Mouse (Mus musculus) lung, postnatal 0 days (tissue): ENCODE measurements at regions not wholly inside any gene's neighbourhood (a gene's known extent, or its start where the extent isn't known, plus 50 kb on each side); places are given as distances from the start of the nearest gene placed in this dataset.

ENCODE experiments used
- ATAC-seq: fragments of 200-750 bp; cut with Nextera tagmentation; 2 replicates; pipeline ENCODE4 v1.8.0; 2017; ENCODE audit warnings: moderate library complexity
- DNase-seq: peaks from one replicate; pipeline ENCODE4 v3.0.0-alpha.2; 2016; ENCODE audit warnings: low spot score
- H3K27ac ChIP-seq: fragments of 300-500 bp; sonication (generic); 2 replicates; pipeline ENCODE4 v1.5.1; 2014; ENCODE audit warnings: antibody characterized with exemption, mild to moderate bottlenecking, low read length, mixed read lengths
- H3K27me3 ChIP-seq: fragments of 300-500 bp; sonication (generic); replicated peaks from 2 replicates; pipeline ENCODE4 v1.6.1; 2014; ENCODE audit warnings: low read length, mixed read lengths; ENCODE audit not compliant: insufficient read depth
- H3K36me3 ChIP-seq: fragments of 300-500 bp; sonication (generic); 2 replicates; pipeline ENCODE4 v1.6.1; 2014; ENCODE audit warnings: low read length, mixed read lengths; ENCODE audit not compliant: insufficient read depth
- H3K4me1 ChIP-seq: fragments of 300-500 bp; sonication (generic); 2 replicates; pipeline ENCODE4 v1.6.1; 2014; ENCODE audit warnings: antibody characterized with exemption, low read depth, low read length, mixed read lengths; ENCODE audit not compliant: insufficient read depth
- H3K4me2 ChIP-seq: fragments of 300-500 bp; sonication (generic); replicated peaks from 2 replicates; pipeline ENCODE4 v1.6.1; 2014; ENCODE audit warnings: low read depth, mild to moderate bottlenecking, low read length, moderate library complexity, mixed read lengths
- H3K4me3 ChIP-seq: fragments of 300-500 bp; sonication (generic); 2 replicates; pipeline ENCODE4 v1.5.1; 2014; ENCODE audit warnings: low read depth, low read length
- H3K9ac ChIP-seq: fragments of 300-500 bp; sonication (generic); replicated peaks from 2 replicates; pipeline ENCODE4 v1.6.1; 2014; ENCODE audit warnings: low read depth, mild to moderate bottlenecking
- H3K9me3 ChIP-seq: fragments of 300-500 bp; sonication (generic); 2 replicates; pipeline ENCODE4 v1.6.1; 2016; ENCODE audit warnings: low read length, mixed read lengths
- CTCF ChIP-seq: IDR thresholded peaks from 2 replicates; pipeline ENCODE4 v1.5.1; 2016; ENCODE audit warnings: antibody characterized with exemption, mild to moderate bottlenecking
- EP300 ChIP-seq: IDR thresholded peaks from 2 replicates; pipeline ENCODE4 v1.6.1; 2016; ENCODE audit warnings: antibody characterized with exemption, mild to moderate bottlenecking, control low read depth
- WGBS: fragments of 180-500 bp; shearing (Covaris S2); extraction: QIAGEN DNeasy Blood & Tissue Kit; methylation state at CpG from one replicate; pipeline ENCODE4 v1.1.7; 2014; 5-methylcytosine and 5-hydroxymethylcytosine counted together

DNA sequence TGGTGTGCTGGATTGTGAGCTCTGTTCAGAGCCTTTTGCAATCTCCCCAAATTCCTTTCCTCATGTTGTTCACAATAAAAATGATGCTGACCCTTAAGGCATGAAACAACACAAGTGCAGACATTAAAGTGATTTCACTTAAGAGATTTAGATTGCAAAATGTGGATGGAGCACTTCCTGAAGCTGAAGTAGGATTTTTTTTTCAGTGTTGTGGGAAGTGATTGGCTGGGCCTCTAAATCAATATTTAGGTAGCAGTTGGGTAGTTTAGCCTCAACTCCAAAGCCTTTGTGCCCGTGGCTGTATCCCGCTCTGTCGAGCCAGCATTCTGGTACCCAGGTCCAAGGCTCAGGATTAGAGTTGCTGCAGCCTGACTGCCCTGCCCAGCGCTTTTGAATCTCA is 133.0 kb downstream of the Zfp706 start:
- no peak overlapping the region for H3K9ac ChIP-seq
- H3K9me3 ChIP-seq: no peaks in the 10 kb centered on the region
- TF ChIP-seq CTCF (no peak), EP300 (peak; percentile 52; the same call in 1 of the 2 replicates)
- H3K4me3 ChIP-seq: no peak overlapping the region
- 64% methylated on average over 4 of the region's 4 CpGs for WGBS
- no peak overlapping the region for H3K4me2 ChIP-seq
- DNase-seq (peak; percentile 69), ATAC-seq (peak; percentile 14; the same call in 1 of the 2 replicates)
- H3K4me1 ChIP-seq: peaks cover 36% of the 10 kb centered on the region; the same call in 1 of the 2 replicates
- H3K27ac ChIP-seq: no peak overlapping the region
- no peaks in the 10 kb centered on the region for H3K36me3 ChIP-seq
- H3K27me3 ChIP-seq: no peaks in the 10 kb centered on the region

DNA sequence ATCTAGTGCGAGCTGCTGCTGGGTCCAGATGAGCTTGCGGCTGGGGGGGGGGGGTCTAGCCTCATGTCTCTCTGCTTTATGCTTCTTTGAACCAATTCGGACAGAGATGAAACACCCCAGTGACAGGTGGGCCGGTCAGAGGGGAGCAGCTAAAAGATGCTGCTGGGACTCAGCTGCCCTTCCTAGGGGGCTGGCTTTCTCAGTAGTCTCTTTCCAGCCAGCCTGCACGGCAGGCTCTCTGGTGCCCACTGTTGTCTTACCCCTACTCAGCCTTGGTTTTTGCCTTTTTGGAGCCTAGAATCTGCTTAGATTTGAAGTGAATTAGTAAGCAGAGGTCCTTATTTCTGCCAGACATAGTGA is 133.7 kb downstream of the Zfp706 start:
- no peaks in the 10 kb centered on the region for H3K9me3 ChIP-seq
- H3K4me1 ChIP-seq: peaks cover 35% of the 10 kb centered on the region; the same call in 1 of the 2 replicates
- H3K36me3 ChIP-seq: no peaks in the 10 kb centered on the region
- H3K4me2 ChIP-seq: 0 out of 2 replicates have a peak overlapping the region, but pooled peaks have one; percentile 12
- DNase-seq: no peak
- H3K9ac ChIP-seq: no peak overlapping the region
- no peak for TF ChIP-seq EP300
- no peak for TF ChIP-seq CTCF
- ATAC-seq: no peak
- 23% methylated on average over 5 of the region's 5 CpGs for WGBS
- peak overlapping the region; percentile 74 for H3K27ac ChIP-seq
- H3K27me3 ChIP-seq: no peaks in the 10 kb centered on the region
- H3K4me3 ChIP-seq: no peak overlapping the region

DNA sequence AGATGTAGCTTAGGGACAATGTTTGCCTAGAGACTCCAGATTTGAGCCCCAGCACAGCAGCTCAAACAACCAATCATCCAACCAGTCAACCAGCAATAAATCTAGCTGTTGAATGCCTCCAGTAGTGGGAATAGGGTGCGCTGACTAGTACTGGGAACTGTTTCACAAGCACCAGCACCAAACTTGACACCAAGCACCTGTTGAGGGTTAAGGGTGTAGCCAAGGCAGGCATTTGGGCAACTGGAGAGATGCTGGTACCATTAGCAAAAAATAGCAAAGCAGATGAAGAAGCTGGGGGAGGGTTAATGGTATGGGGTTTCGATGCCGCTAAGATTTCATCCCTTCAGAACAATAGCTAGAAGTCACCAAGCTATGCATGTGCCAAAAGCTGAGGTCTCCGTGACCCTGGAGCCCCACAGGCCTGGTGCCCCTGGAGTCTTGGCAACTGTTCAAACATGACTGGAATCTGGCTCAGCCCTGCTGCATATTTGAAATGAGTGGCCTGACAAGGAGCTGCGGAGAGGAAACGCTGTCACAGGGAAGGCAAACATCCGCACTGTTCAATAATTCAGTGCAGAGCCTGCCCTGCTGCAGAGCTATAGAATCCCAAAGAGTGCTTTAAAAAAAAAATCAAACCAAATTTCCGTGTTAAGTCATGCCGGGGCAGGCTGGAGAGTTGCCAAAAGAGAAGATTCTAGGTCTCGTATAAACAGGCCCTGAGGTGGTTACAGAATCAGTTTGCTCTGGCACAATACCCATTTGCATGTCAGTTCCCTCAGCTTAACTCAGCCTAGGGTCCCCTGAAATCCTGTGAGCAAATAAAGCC is 134.3 kb downstream of the Zfp706 start:
- Histone ChIP-seq H3K4me1 (peaks cover 30% of the 10 kb centered on the region; the same call in 1 of the 2 replicates), H3K9me3 (no peaks in the 10 kb centered on the region), H3K27me3 (no peaks in the 10 kb centered on the region), H3K4me2 (0 out of 2 replicates have a peak overlapping the region, but pooled peaks have one; percentile 12), H3K27ac (peak overlapping the region; percentile 74), H3K4me3 (no peak overlapping the region), H3K36me3 (no peaks in the 10 kb centered on the region), H3K9ac (no peak overlapping the region)
- peak; percentile 86 for DNase-seq
- ATAC-seq: peak; percentile 73
- 8% methylated on average over 10 of the region's 10 CpGs for WGBS
- no peak for TF ChIP-seq CTCF
- peak; percentile 91 for TF ChIP-seq EP300

DNA sequence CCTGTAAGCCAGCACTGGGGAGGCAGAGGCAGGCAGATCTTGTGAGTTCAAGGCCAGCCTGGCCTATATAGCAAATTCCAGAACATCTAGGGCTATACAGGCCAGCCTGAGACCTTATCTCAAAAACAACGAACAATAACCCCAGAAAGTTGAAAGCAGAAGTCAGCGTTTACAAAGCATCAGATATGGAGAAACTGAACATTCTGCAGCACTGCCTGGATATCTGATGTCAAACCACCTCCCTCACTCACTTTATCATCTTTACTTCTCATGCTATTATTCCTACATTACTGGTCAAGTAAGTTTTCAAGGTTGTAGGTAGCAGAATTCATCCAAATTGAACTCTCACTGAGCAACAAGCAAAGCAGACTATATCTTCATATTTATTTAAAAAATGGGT is 135.0 kb downstream of the Zfp706 start:
- WGBS: 42% methylated on average over 2 of the region's 2 CpGs
- no peaks in the 10 kb centered on the region for H3K9me3 ChIP-seq
- no peak overlapping the region for H3K9ac ChIP-seq
- no peak overlapping the region for H3K4me3 ChIP-seq
- no peaks in the 10 kb centered on the region for H3K36me3 ChIP-seq
- ATAC-seq (no peak), DNase-seq (no peak)
- TF ChIP-seq CTCF: no peak
- TF ChIP-seq EP300: no peak
- H3K4me1 ChIP-seq: peaks cover 30% of the 10 kb centered on the region; the same call in 1 of the 2 replicates
- no peak overlapping the region for H3K4me2 ChIP-seq
- no peaks in the 10 kb centered on the region for H3K27me3 ChIP-seq
- no peak overlapping the region for H3K27ac ChIP-seq

DNA sequence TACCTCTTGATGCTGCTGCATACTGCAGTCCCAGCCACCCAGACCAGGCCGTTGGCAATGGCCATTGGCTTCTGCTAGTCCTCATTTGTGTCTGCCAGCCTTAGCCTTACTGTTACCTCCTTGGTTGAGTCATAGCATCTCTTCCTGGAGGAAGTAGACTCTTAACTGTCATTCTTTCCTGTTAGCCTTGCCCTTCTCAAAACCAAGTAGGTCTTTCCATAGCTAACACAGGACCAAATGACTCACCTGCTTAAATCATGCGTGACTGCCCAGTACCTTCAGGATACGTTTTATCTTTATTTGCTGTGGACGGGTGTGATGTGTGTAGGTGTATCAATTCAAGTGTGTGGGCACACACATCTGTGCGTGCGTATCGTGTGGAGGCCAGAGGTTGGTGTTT is 136.9 kb downstream of the Zfp706 start:
- Histone ChIP-seq H3K9me3 (no peaks in the 10 kb centered on the region), H3K4me2 (no peak overlapping the region), H3K4me1 (peaks cover 23% of the 10 kb centered on the region; the same call in 1 of the 2 replicates), H3K27me3 (no peaks in the 10 kb centered on the region), H3K9ac (no peak overlapping the region), H3K27ac (no peak overlapping the region), H3K36me3 (no peaks in the 10 kb centered on the region), H3K4me3 (no peak overlapping the region)
- DNase-seq (no peak), ATAC-seq (no peak)
- WGBS: 88% methylated on average over 7 of the region's 7 CpGs
- TF ChIP-seq CTCF (no peak), EP300 (no peak)

DNA sequence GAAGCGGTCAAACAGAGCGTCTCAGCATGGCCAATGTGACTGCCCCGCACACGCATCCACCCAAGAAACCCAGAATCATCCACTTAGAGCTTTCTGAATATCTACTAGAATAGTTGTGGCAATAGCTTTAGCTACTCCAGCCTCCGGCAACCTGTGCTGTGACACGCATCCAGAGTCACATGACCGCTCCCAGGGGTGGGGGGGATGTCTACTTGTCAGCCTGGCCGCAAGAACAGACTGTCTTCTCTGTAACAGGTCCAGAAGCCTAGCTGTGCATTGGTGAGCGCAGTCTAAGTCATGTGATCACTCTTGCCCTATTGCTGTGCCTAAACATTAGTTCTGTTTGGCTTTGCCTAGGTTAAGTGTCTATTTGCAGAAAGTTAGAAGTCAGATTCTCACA is 137.5 kb downstream of the Zfp706 start:
- TF ChIP-seq CTCF (no peak), EP300 (no peak)
- Histone ChIP-seq H3K9me3 (no peaks in the 10 kb centered on the region), H3K4me2 (no peak overlapping the region), H3K4me1 (peaks cover 18% of the 10 kb centered on the region; the same call in 1 of the 2 replicates), H3K9ac (no peak overlapping the region), H3K36me3 (no peaks in the 10 kb centered on the region), H3K4me3 (no peak overlapping the region), H3K27me3 (no peaks in the 10 kb centered on the region), H3K27ac (no peak overlapping the region)
- no peak for ATAC-seq
- WGBS: 95% methylated on average over 9 of the region's 9 CpGs
- DNase-seq: no peak
